Mouse (Mus musculus) embryo, embryonic 10 days (tissue): Measurements from ENCODE around the gene Ppat.
A peak's percentile ranks its signal among the peaks of the same experiment; 100 is the strongest.
"Not testable (repeated sequence)": the region's sequence is repeated elsewhere in the genome, so short reads cannot be mapped to it uniquely, and the experiment has no call there.

Experiments used
- DNase-seq: peaks from one replicate; pipeline ENCODE4 v3.0.0-alpha.2; 2015; ENCODE audit warnings: low spot score

Ppat gene

DNA sequence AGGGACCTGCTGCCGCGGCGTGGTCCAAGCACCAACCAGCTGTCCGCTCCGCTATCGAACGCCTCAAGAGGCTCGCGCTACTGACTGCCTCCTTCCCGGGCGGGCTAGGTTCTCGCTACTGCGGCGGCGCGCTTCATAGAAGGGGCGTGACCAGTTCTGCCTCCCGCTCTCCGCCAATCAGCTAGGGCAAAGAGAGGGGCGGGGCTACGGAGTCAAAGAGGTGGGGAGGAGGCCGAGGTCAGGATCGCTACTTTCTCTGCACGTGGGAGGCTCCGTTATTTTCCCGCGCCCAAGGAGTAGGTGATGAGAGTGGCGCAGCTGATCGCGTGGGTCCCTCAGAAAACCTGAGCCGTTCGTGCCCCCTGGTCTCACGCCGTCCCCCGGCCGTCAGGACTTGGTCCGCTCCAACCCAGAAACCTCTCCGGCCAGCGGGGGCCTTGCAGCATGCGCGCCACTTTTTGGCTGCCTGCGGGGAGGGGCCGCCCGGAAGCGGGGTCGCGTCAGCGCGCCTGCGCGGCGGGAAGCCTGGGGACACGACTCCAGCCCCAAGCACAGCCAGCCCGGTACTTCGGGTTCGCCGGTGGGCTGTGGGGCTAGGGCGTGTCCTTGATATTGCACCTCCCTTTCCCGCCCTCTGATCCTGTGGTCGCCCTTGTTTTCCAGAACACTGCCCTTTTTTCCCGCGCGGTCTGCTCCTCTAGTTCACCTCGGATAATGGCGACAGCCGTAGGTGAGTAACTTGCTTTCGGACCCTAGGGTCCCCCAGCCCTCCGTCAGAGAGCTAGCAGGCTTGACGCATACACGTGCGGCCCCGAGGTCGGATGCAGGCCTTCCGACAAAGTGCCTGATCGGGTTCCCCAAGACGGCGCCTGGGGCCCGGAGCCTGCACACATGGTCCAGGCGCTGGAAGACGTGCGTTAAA, at the start of gene Ppat, which contains the start of gene Paics:
Ppat (minus strand) TSS at position 473 of the 922 bp plus-strand sequence.
Paics (plus strand) TSS at position 202 of the 922 bp plus-strand sequence.
- peak; percentile 99 for DNase-seq

GRCm38 (mm10) chr5:76998416-76998815, 47.0 kb upstream of the Ppat start:
- DNase-seq = peak; percentile 69

DNA sequence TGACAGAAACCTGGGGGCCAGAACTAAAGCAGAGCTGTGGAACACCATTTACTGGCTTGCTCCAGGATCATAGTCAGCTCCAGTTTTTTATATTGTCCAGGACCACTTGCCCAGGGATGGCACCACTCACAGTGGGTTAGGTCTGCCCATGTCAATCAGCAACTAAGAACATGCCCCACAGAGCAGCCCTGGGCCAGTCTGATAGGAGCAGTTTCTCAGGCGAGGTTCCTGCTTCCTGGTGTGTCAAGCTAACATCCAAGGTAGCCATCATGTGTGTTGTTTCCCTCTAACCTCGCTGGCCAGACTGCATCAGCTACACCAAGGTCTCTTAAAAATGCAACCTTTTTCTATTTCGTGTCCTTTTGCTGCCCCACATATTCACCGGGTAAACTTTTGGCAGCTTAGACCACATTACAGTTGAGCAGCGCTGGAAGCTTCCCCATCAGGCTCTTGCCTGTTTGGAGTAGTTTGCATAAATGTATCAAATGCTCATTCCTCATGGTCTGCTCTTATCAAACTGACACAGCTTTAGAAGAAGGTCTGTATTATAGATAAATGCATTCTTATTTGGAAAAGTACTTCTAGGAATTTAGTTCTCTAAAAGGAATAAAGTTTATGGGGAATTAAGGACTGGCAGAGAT, 41.9 kb upstream of the Ppat start:
- no peak for DNase-seq

GRCm38 (mm10) chr5:76990789-76991188, 39.4 kb upstream of the Ppat start:
- no peak for DNase-seq

- DNase-seq = no peak
Observed at GRCm38 (mm10) chr5:76984015-76984414, 32.6 kb upstream of the Ppat start.

DNA sequence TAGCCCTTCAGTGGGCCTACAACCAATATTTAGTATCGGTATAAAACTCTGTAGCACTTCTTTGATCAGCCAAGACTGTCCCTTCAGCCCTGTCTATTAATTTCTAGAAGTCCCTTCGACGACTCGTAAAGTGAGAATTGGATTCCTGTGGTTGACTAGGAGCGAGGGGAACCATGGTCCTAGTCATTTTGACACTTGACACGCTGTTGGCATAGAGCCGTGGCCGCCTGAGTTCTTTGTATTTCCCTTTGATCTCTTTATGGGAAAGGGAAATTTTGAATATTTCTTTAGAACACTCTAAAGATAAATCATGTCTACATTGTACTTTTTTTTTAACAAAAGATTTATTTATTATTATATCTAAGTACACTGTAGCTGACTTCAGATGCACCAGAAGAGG, 24.4 kb upstream of the Ppat start:
- no peak for DNase-seq

GRCm38 (mm10) chr5:76974554-76975285, 23.3 kb upstream of the Ppat start, which contains the start of gene Srp72:
Gene Srp72 (plus strand): TSS chr5:76974683.
- peak; percentile 92 for DNase-seq

GRCm38 (mm10) chr5:76974207-76974553, 22.8 kb upstream of the Ppat start:
- no peak for DNase-seq

DNA sequence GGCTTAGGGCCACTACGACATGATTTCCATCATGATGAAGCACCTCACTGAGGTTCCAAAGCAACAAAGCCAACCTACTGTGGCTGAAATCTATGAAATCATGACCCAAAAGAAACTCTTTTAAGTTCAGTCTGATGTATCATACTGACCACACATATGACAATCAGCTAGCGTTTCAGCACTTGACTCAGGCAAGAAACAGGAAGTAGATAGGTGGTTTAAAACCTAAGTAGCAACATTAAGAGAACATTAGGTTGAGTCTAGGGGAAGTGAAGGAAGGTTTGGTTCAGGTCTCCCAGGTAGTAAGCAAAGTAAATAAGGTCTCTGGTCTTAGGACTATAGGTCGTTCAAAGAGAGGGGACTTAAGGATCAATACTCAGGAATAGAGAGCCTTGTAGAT, 22.1 kb upstream of the Ppat start:
- no peak for DNase-seq

DNA sequence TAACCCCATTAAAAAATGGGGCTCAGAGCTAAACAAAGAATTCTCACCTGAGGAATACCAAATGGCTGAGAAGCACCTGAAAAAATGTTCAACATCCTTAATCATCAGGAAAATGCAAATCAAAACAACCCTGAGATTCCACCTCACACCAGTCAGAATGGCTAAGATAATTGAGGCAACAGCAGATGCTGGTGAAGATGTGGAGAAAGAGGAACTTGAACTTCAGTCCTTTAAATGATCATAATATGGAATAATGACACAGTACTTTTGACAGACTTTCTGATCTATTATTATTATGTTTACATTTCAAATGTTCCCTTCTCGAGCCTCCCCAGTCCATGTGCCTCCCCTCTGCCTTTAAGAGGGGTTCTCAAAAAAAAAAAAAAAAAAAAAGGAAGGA, 19.7 kb upstream of the Ppat start:
- not testable (repeated sequence) for DNase-seq

DNA sequence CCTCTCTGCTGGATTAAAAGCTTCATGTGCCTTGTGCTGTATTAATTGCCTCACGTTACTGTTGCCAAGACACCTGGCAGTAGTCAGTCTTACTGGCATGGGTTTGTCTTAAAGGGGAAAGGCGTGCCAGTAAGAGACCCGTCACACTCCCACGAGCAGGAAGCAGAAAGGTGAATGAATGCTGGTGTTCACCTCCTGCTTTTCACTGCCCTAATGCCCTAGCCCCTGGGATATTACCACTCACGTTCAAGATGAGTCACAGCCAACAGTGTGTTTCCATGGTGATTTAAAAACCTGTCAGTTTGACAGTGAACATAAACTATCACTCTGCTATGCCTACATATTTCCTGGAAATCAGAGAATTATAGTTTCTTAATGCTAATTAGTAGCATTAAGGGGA, 17.9 kb upstream of the Ppat start:
- DNase-seq = no peak

GRCm38 (mm10) chr5:76964651-76965050, 13.3 kb upstream of the Ppat start:
- DNase-seq = no peak

DNA sequence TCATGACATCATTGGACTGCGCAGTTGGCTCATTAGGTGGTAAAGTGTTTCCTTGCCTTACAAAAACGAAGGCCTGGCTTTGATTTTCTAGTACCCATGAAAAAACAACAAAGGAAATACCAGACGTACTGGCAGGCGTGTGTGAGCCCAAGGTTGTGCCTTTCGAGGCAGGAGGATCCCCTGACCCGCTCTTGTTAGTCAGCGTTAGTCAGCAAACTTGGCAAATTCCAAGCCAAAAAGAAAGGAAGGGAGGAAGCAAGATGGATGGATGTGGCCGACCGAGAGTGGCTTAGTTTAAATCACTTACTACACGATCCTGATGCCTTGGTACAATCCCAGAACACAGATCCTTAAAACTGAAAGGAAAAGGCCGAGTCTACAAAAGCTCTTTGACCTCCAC, 11.2 kb upstream of the Ppat start:
- no peak for DNase-seq

- DNase-seq = no peak
Observed at GRCm38 (mm10) chr5:76959587-76959986, 8.2 kb upstream of the Ppat start.

DNA sequence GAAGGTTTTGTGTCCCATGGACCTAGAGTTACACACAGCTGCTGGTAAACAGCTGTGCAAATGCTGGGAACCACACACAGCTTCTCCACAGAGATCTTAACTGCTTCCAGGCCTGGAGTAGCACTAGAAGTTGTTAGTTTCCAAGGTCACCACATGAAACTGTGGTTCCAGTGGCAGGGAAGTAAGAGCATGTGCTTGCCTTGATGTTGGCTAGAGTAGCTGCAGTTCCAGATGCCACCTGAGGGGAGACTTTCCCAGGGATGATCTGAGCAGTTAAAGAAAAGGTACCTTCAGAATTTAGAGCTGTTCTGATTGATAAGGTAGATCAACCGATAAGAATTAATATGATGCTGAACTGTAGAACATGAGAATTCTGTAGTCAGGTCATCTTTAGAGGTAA, 6.6 kb upstream of the Ppat start:
- no peak for DNase-seq

- DNase-seq = no peak
Observed at GRCm38 (mm10) chr5:76955474-76955873, 4.1 kb upstream of the Ppat start.

GRCm38 (mm10) chr5:76954271-76954900, 3.0 kb upstream of the Ppat start:
- DNase-seq = no peak

DNA sequence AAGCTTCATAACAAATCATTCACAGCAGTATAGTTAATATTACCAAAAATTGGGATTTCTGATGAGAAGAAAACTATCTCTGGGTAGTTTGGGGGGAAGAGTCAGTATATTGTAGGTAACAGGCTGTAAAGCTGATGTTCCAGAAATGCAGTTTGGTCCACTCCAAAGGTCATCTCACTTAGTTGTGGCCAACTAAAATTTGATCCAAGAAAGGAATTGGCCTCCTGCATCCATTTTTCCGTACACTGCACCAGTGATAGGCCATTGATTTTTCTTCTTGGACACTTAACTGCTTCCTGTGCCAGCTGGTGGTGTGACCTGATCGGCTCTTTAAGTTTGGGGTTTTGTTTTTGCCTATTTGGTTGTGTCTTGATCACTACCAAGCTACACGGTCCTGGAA, 2.4 kb upstream of the Ppat start:
- DNase-seq = no peak

- peak; percentile 35 for DNase-seq
Observed at GRCm38 (mm10) chr5:76952112-76953040, 998 bp upstream of the Ppat start.

DNA sequence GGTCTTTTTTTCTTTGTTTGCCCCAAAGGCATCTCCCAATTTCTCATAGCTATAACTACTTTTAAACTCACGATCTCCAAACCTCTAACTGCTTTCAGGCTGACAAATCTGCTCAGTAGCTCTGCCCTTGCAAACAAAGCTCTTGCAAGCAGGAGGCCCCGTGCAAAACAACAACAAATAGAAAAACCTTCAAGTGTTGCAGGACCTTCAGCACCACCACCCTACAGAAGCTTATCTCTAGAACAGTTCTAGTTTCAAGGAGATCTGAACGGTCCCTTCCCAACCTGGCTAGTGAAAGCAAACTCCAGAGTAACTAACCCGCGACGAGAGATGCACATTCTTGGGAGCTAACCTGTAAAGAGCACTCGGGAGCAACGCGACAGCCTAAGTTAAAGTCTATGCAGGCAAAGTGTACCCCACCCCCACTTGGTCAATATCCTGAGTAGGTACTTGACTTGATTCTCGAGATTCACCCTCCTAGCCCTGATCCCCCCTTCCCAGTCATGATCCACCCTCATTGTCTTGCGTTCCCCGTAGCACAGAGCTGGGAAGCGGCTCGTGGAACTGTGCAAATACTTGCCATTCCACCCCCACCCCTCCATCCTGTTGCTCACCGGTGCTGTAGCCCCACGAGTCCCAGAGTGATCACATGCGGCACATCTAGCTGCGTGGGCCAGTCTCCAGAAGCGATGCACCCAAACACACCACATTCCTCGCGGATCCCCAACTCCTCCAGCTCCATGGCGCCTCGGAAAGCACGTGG, 854 bp downstream of the Ppat start:
- peak; percentile 41 for DNase-seq
